Mouse (Mus musculus) myocyte (in vitro differentiated cells): Measurements from ENCODE around the gene Yjefn3. TPM values are rescaled to one million over a fixed set of nuclear protein-coding genes. Genes with fewer than 3 reads are reported as not detected.
A peak's percentile ranks its signal among the peaks of the same experiment; 100 is the strongest.
"Not testable (repeated sequence)": the region's sequence is repeated elsewhere in the genome, so short reads cannot be mapped to it uniquely, and the experiment has no call there.

Experiments used
- H3K27me3 ChIP-seq: one replicate; pipeline ENCODE4 v1.6.1; 2011; ENCODE audit not compliant: control insufficient read depth, insufficient read depth, insufficient read length
- H3K36me3 ChIP-seq: one replicate; pipeline ENCODE4 v1.6.1; 2011; ENCODE audit not compliant: control insufficient read depth, insufficient read depth
- H3K4me2 ChIP-seq: one replicate; pipeline ENCODE4 v1.6.1; 2011; ENCODE audit warnings: low read depth, control low read depth
- H3K4me3 ChIP-seq: one replicate; pipeline ENCODE4 v1.5.1; 2011; ENCODE audit warnings: mild to moderate bottlenecking, control low read depth, moderate library complexity
- H3K79me2 ChIP-seq: one replicate; pipeline ENCODE4 v1.6.1; 2011; ENCODE audit not compliant: control insufficient read depth, insufficient read depth
- H3ac ChIP-seq: one replicate; pipeline ENCODE4 v1.6.1; 2011; ENCODE audit not compliant: control insufficient read depth, insufficient read length
- CEBPB ChIP-seq: IDR thresholded peaks from 2 replicates; pipeline ENCODE4 v1.6.1; 2011; ENCODE audit warnings: mild to moderate bottlenecking, moderate library complexity; ENCODE audit not compliant: poor library complexity, insufficient read depth, severe bottlenecking
- E2F4 ChIP-seq: IDR thresholded peaks from one replicate; pipeline ENCODE4 v1.6.1; 2011; ENCODE audit warnings: mild to moderate bottlenecking, control low read depth, moderate library complexity; ENCODE audit not compliant: insufficient read depth
- MAX ChIP-seq: IDR thresholded peaks from one replicate; pipeline ENCODE4 v1.6.1; 2011; ENCODE audit warnings: low read depth, mild to moderate bottlenecking, control low read depth
- MYOD1 ChIP-seq, 3 experiments: IDR thresholded peaks; one replicate each; pipeline ENCODE4 v1.6.1; 2011; ENCODE audit warnings: control low read depth in 2 of 3, low read depth in 2 of 3, mild to moderate bottlenecking in 2 of 3, moderate library complexity in 1 of 3; ENCODE audit not compliant: insufficient read length in 2 of 3, control insufficient read depth in 1 of 3
- MYOG ChIP-seq, 3 experiments: IDR thresholded peaks; one replicate each; pipeline ENCODE4 v1.6.1; 2011; ENCODE audit warnings: control low read depth in 2 of 3, low read depth in 2 of 3, mild to moderate bottlenecking in 2 of 3; ENCODE audit not compliant: insufficient read length in 2 of 3, control insufficient read depth in 1 of 3, insufficient read depth in 1 of 3
- POLR2A ChIP-seq: IDR thresholded peaks from one replicate; pipeline ENCODE4 v1.6.1; 2011; ENCODE audit warnings: low read depth, mild to moderate bottlenecking, control low read depth, moderate library complexity; ENCODE audit not compliant: insufficient read length
- POLR2AphosphoS2 ChIP-seq: IDR thresholded peaks from one replicate; pipeline ENCODE4 v1.6.1; 2011; ENCODE audit warnings: low read depth, control low read depth; ENCODE audit not compliant: insufficient read length
- REST ChIP-seq: IDR thresholded peaks from one replicate; pipeline ENCODE4 v1.6.1; 2011; ENCODE audit warnings: mild to moderate bottlenecking, control low read depth, moderate library complexity; ENCODE audit not compliant: insufficient read depth, insufficient read length
- SRF ChIP-seq: IDR thresholded peaks from one replicate; pipeline ENCODE4 v1.6.1; 2011; ENCODE audit warnings: low read depth; ENCODE audit not compliant: control insufficient read depth, insufficient read length
- TCF12 ChIP-seq: IDR thresholded peaks from one replicate; pipeline ENCODE4 v1.6.1; 2011; ENCODE audit warnings: mild to moderate bottlenecking, control low read depth; ENCODE audit not compliant: poor library complexity, insufficient read depth, severe bottlenecking
- TCF3 ChIP-seq: IDR thresholded peaks from one replicate; pipeline ENCODE4 v1.6.1; 2011; ENCODE audit warnings: low read depth, control low read depth; ENCODE audit not compliant: insufficient read length
- USF1 ChIP-seq: IDR thresholded peaks from one replicate; pipeline ENCODE4 v1.6.1; 2011; ENCODE audit warnings: low read depth, mild to moderate bottlenecking, control low read depth, moderate library complexity
- polyA plus RNA-seq: library from polyadenylated mRNA; unstranded; fragments of >200 nt; fragmentation: generic; extraction: Trizol; gene quantifications from one replicate; pipeline ENCODE4 v1.2.1, GENCODE M21; 2012; ENCODE audit warnings: missing spikeins

Gene Yjefn3
- polyA plus RNA-seq: 19.0 TPM

- Histone ChIP-seq H3K4me2 (peak within 1 kb of the TSS; percentile 81), H3K27me3 (no peaks in the 10 kb centered on the region), H3ac (peak within 1 kb of the TSS; percentile 10), H3K36me3 (no peaks in the 10 kb centered on the region), H3K4me3 (peak within 1 kb of the TSS; percentile 90), H3K79me2 (peaks cover 34% of the 10 kb centered on the region)
- TF ChIP-seq POLR2A (peak; percentile 11), MYOG (IDR thresholded peaks at IDR 0.05; ENCODE audit: control insufficient read depth in 1 of 3, insufficient read depth in 1 of 3, insufficient read length in 2 of 3, low read depth in 2 of 3) (no peak)
Measured at GRCm38 (mm10) chr8:69902163-69903062, at the start of gene Yjefn3, which contains the start of the genes Tssk6 and Ndufa13. TSS of gene Yjefn3 (minus strand) at chr8:69902712. TSS of gene Tssk6 (plus strand) at chr8:69902184. TSS of gene Ndufa13 (minus strand) at chr8:69902558.

- peaks cover 97% of the 10 kb centered on the region for H3K79me2 ChIP-seq
- peaks cover 5% of the 10 kb centered on the region for H3K36me3 ChIP-seq
- H3K4me3 ChIP-seq: no peak overlapping the region
- no peak overlapping the region for H3ac ChIP-seq
- no peak for TF ChIP-seq REST
- TF ChIP-seq MAX: no peak
- no peak for TF ChIP-seq E2F4
- no peak for TF ChIP-seq MYOG (IDR thresholded peaks at IDR 0.05; ENCODE audit: control insufficient read depth in 1 of 3, insufficient read depth in 1 of 3, insufficient read length in 2 of 3, low read depth in 2 of 3)
- no peak for TF ChIP-seq SRF
- no peak for TF ChIP-seq POLR2A
- no peak for TF ChIP-seq TCF12
- TF ChIP-seq MYOD1 (IDR thresholded peaks at IDR 0.05; ENCODE audit: control insufficient read depth in 1 of 3, insufficient read length in 2 of 3, low read depth in 2 of 3): no peak
- TF ChIP-seq CEBPB: no peak
- no peak for TF ChIP-seq USF1
- no peak for TF ChIP-seq TCF3
- TF ChIP-seq POLR2AphosphoS2: no peak
- H3K4me2 ChIP-seq: no peak overlapping the region
- no peaks in the 10 kb centered on the region for H3K27me3 ChIP-seq
Measured at GRCm38 (mm10) chr8:69950300-69950699, 47.8 kb upstream of the Yjefn3 start.

- peaks cover 91% of the 10 kb centered on the region for H3K79me2 ChIP-seq
- H3K27me3 ChIP-seq, H3K4me3 ChIP-seq, H3K36me3 ChIP-seq, H3K4me2 ChIP-seq, H3ac ChIP-seq: not testable (repeated sequence)
Measured at GRCm38 (mm10) chr8:69942495-69942894, 40.0 kb upstream of the Yjefn3 start.

GRCm38 (mm10) chr8:69940386-69940785, 37.9 kb upstream of the Yjefn3 start:
- H3K27me3 ChIP-seq: no peaks in the 10 kb centered on the region
- TF ChIP-seq POLR2A (no peak), USF1 (no peak), TCF12 (no peak), TCF3 (no peak), E2F4 (no peak), MYOD1 (IDR thresholded peaks at IDR 0.05; ENCODE audit: control insufficient read depth in 1 of 3, insufficient read length in 2 of 3, low read depth in 2 of 3) (no peak), POLR2AphosphoS2 (no peak), SRF (no peak), CEBPB (no peak), MAX (no peak), REST (no peak), MYOG (IDR thresholded peaks at IDR 0.05; ENCODE audit: control insufficient read depth in 1 of 3, insufficient read depth in 1 of 3, insufficient read length in 2 of 3, low read depth in 2 of 3) (no peak)
- no peak overlapping the region for H3ac ChIP-seq
- H3K36me3 ChIP-seq: no peaks in the 10 kb centered on the region
- no peak overlapping the region for H3K4me3 ChIP-seq
- H3K79me2 ChIP-seq: peaks cover 88% of the 10 kb centered on the region
- H3K4me2 ChIP-seq: peak overlapping the region; percentile 49

- Histone ChIP-seq H3K4me2 (peak overlapping the region; percentile 65), H3ac (no peak overlapping the region), H3K27me3 (no peaks in the 10 kb centered on the region), H3K4me3 (no peak overlapping the region), H3K36me3 (no peaks in the 10 kb centered on the region), H3K79me2 (peaks cover 80% of the 10 kb centered on the region)
- TF ChIP-seq TCF12 (peak; percentile 84), TCF3 (peak; percentile 53), POLR2AphosphoS2 (peak; percentile 20), USF1 (peak; percentile 67), MYOG (IDR thresholded peaks at IDR 0.05; ENCODE audit: control insufficient read depth in 1 of 3, insufficient read depth in 1 of 3, insufficient read length in 2 of 3, low read depth in 2 of 3) (peak; percentile 55 to 91 (median 61)), MAX (no peak), E2F4 (no peak), MYOD1 (IDR thresholded peaks at IDR 0.05; ENCODE audit: control insufficient read depth in 1 of 3, insufficient read length in 2 of 3, low read depth in 2 of 3) (peak in 2 of 3 experiments; percentile 88 to 93)
Measured at GRCm38 (mm10) chr8:69939633-69940032, 37.1 kb upstream of the Yjefn3 start.
